Mouse (Mus musculus): ENCODE results near the gene Dscam.

GRCm38 (mm10) chr16:96959695-96960094 is 210.9 kb downstream of the Dscam start:
- no peak for TF ChIP-seq POLR2A (IDR thresholded peaks at IDR 0.05; ENCODE audit: low read depth, low read length)
- no peak for TF ChIP-seq CTCF (IDR thresholded peaks at IDR 0.05; ENCODE audit: extremely low read depth, insufficient read length, insufficient replicate concordance, low read depth, low read length)
